Mouse (Mus musculus): Measurements from ENCODE around the gene Olfr801.

Olfr801 gene

GRCm38 (mm10) chr10:129673765-129674164, at the start of gene Olfr801:
TSS of gene Olfr801 (minus strand) at chr10:129673865.
- no peak for DNase-seq (ENCODE audit: low spot score in 2 of 2)

DNA sequence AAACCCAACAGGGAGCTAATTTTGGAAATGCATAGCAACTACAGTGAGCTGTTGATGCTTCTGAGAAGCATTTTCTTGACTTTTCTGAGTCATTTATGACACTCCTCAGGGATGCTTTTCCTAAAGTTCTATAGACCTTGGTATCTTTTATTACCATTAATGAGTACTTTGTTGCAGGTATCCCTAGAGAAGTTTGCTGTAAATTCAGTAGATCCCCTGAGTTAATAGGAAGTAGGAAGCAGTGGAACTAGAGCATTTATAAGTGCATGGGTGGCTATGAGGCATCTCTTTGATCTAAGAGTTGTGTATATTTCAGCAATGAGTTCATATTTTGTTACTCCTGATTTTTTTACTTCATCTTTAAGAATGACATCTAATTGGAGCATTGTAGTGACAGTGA, 29.2 kb upstream of the Olfr801 start, which contains the start of gene Olfr804:
Olfr804 (plus strand) TSS at position 301 of the 400 bp plus-strand sequence.
- no peak for DNase-seq (ENCODE audit: low spot score in 2 of 2)

DNA sequence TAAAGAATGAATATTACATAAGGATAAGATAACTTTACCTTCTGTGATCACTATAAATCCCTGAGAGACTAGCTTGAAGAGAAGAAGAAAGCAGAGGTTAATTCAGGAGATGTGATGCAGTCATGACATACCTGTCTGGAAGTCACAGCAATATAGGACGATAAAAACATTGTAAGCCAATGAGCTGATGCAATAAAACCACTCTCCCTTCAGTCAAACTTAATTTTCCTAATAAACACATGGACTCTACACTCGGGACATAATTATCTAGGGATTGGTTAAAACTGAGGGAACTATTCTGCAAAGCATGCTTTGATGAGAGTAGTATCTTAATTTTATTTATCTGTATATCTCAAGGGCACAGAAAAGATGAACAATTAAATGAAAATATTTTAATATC, 20.5 kb upstream of the Olfr801 start, which contains the start of gene Olfr803:
Olfr803 (minus strand) TSS at position 101 of the 400 bp plus-strand sequence.
- DNase-seq (ENCODE audit: low spot score in 2 of 2) = no peak

DNA sequence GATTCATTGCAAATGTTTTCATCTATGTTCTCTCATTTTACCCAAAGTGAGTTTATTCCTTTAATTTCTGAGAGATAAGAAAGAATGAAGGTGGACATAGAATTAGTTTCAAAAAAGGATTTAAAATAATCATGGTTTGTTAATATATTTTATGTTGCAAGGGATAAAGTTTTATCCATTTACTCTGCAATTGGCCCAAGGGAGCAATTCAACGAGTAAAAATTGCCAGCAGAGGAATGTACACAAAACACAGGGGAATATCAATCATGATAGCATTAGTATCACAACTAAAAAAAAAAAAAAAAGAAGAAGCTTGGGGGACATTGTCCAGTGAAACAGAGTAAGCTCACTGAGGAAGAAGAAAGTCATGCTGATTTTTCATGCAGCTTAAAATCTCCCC, 14.4 kb upstream of the Olfr801 start, which contains the start of gene Olfr802:
Olfr802 (minus strand) TSS at position 101 of the 400 bp plus-strand sequence.
- DNase-seq (ENCODE audit: low spot score in 2 of 2) = no peak

DNA sequence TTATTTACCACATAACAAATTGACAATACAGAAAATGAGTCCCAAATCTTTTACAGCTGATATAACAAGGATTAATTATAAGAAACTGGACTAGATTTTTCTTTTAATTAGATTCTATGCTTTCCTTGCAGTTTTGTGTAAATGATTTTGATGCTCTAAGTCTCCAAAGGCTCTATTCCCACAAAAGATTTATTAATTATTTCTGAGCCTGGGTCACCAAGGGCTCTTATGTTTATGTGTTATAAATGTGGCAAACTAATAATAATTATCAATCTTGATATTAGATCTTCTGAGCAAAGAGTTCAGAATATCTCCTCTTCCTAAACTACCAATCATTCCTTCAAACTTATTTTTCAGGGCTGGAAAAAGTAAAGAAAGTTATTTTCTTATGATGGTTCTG, 16.3 kb downstream of the Olfr801 start, which contains the start of gene Olfr800:
Olfr800 (plus strand) TSS at position 301 of the 400 bp plus-strand sequence.
- no peak for DNase-seq (ENCODE audit: low spot score in 2 of 2)

DNA sequence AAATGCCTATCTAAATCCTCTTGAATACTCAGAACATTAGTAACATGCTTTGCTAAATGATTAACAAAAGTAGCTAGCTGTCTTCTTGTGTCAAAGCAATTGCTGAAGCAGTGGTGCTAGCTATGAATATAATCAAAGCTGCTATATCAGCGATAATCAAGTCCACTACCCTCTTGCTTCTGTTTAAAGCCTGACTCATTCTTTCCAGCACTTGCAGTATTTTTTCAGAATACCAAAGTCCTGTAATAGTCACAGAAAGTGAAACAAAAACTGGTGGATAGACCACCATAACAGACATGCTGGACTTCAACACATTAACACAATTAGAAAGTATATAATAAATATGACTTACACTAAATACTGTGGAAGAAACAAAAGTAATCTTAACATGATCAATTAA, 21.9 kb downstream of the Olfr801 start:
- no peak for DNase-seq (ENCODE audit: low spot score in 2 of 2)

GRCm38 (mm10) chr10:129637184-129637583, 36.5 kb downstream of the Olfr801 start, which contains the start of gene Olfr799:
TSS of gene Olfr799 (plus strand) at chr10:129637484.
- no peak for DNase-seq (ENCODE audit: low spot score in 2 of 2)

DNA sequence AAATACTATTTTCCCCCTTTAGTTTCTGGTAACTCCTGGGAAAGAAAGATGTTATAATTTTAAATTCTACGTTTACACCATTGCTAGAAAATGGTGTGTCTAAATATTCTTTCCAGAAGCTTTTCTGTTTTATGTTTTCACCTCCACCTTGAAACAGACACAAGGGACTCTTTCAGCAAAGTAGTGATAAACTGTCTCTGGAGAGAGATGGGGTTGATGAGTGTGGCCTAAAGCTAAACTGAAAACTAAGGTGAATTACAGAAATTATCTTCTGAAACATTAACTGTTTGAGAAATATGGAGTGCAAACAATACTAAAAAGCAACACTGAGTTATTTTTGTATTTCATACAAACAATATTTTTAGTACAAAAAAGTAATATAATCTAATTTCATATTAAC, 45.8 kb downstream of the Olfr801 start, which contains the start of gene Olfr798:
Olfr798 (minus strand) TSS at position 101 of the 400 bp plus-strand sequence.
- no peak for DNase-seq (ENCODE audit: low spot score in 2 of 2)

- no peak for DNase-seq (ENCODE audit: low spot score in 2 of 2)
These were observed 50.4 kb downstream of the Olfr801 start for GRCm38 (mm10) chr10:129623251-129623650.

- DNase-seq (ENCODE audit: low spot score in 2 of 2) = no peak
These were observed 51.9 kb downstream of the Olfr801 start for GRCm38 (mm10) chr10:129621724-129622123.

Data from frontal cortex, postnatal 36 days (tissue).